Mouse (Mus musculus) urinary bladder, postnatal 4 days (tissue): ENCODE results near the gene Rsad1.

ENCODE experiments used
- DNase-seq, 2 experiments: peaks; one replicate each; pipeline ENCODE4 v3.0.0; 2021 to 2022; ENCODE audit warnings: low spot score in 2 of 2

Gene Rsad1

DNA sequence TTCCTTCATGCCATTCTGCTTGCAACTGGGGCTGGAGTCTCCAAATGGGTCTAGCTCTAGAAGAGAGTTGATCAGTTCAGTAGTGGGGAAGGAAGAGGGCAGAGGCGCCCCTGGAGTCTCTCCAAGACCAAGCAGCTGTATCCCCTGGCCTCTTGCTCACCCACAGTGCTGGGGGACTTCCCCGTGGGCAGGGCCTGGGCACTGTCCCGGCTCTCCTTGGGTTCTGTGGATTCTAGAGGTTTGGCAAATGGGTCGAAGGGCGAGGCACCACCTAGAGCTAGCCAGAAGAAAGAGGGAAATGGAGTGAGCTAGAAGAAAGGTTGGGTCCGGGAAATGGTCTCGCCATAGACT lies 57.3 kb downstream of the Rsad1 start:
- no peak for DNase-seq

GRCm38 (mm10) chr11:94491035-94491748 lies 57.9 kb downstream of the Rsad1 start:
- no peak for DNase-seq
